Mouse (Mus musculus) 3T3-L1 (cell line): ENCODE measurements around the gene Dpf1.

ENCODE experiments used
- DNase-seq: peaks from one replicate; pipeline ENCODE4 v3.0.0-alpha.2; 2015; ENCODE audit warnings: low read depth, low spot score

Gene Dpf1

DNA sequence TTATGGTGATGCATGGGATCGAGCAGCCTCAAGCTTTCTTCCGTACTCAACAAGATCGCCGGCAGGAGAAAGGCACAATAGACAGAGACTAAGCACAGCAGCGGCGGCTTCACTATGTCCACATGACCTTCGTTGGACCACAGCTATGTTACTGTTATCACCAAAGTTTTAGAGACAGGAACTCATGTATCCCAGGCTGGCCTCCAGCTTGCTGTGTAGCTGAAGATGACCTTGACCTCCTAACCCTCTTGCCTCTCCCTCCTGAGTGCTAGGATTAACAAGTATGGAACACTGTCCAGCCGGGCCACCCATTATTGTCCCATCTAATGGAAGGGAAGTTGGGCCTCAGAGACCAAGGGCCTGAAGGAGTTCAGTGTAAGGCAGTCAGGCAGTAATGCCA, 37.1 kb downstream of the Dpf1 start:
- no peak for DNase-seq

DNA sequence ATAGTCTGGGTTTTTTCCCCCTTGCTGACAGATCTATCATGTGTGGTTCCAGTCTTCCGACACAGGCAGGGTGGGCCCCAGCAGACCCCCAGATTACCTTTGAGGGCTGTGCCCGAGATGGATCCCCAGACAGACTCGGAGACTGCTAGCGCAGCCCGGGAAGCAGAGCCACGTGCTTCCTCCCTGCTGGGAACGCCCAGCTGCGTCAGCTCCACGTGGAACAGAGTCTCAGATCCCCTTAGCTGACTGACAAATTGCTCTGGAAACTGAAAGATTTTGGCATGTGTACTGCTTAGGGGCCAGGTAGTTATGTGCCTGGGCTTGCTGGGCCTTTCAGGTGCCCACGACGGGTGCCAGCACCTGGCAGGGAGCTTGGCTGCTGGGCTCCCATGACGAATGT, 38.0 kb downstream of the Dpf1 start:
- no peak for DNase-seq

DNA sequence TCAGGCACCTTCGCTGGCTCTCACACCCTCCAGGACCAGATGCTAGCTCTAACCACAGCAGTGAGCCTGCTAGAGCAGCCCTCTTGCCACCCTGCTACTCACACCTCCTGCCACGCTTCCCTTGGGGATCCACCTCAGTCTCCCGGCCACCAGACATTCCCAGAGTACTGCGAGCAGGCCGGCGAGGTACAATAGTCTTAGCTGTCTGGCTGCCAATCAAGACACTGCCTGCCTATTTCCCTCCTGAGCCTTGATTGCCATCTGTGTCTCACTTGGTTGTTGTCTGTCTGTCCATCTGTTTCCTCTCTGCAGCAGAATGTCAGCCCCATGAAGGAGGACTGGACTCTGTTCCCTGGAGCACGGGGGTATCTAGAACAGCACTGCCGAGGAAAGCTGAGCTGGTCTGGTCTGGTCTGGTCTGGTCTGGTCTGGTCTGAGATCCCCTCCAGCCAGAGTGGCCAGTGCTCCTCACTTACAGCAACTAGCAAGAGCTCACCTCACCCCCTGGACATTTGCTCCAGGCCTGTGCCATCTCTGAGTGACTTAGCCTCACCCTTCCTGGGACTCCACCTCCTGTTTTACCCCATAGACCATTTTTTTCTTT, 38.8 kb downstream of the Dpf1 start:
- DNase-seq = no peak

DNA sequence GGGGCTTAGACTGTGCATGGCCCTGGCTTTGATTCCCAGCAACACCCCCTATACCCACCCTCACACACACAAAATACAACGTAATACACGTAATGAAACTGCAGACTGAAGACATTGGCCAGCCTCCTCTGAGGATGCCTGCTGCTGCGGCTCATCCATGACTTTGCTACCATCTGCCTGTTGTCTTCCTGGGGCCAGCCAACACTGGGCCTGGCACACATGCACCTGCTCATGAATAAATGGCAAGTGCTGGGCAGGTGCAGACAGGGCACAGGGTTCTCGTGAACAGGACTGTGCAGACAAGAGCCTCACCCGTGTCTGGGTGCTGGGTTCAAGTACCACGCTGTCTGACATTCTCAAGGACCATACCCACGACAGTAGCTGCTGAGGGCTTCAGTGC, 40.0 kb downstream of the Dpf1 start:
- no peak for DNase-seq

DNA sequence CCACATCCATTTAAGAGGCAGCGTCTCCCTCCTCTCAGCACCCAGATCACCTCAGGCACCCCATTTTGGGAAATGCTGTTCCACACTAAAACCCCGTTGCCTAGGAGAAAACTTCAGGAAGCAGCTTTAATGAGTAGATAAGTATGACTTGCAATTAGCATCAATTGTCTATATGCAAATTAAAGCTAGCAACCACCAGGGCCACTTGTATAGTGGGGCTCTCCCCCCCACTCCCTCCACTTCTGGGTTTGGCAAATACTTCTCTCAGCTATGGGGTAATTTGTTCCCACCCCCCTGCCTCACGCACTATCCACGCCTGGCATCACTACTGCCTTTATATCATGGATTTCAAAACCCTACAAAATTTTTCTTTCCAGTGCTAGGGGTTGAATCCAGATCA, 41.8 kb downstream of the Dpf1 start:
- DNase-seq = no peak

DNA sequence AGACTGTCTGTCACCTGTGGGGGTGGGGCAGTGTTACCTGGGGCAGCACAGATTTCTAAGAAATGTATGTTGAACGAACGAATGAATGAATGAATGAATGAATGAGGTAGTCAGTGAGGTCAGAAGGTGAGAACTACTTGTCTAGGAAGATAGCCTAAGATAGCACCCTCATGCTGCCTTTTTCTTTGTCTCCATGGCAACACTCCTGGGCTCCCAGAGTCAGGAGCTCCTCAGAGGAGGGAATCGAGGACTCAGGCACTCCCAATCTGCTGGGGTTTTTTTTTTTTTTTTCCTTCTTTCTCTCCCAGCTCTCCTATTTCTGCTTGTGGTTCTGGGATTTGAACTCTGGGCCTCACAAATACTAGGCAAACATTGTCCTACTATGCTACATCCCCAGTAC, 42.5 kb downstream of the Dpf1 start:
- no peak for DNase-seq

DNA sequence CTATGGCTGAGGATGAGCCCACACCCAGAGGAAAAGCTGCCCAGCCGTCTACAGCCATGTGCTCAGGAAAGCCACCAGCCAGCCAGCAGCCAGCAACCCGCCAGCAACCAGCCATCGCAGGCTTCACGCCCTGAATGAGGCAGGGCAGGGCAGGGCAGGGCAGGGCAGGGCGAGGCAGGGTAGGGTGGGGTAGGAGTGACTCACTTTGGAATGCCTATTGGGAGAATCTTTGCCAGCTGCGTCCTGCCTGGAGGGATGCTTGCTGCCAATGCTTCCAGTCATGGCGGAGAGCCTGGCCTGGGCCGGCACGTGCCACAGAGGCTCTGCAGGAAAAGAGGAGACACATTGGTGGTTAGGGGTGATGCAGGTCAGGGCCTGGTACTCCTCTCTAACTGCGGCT, 46.7 kb downstream of the Dpf1 start:
- peak; percentile 61 for DNase-seq

DNA sequence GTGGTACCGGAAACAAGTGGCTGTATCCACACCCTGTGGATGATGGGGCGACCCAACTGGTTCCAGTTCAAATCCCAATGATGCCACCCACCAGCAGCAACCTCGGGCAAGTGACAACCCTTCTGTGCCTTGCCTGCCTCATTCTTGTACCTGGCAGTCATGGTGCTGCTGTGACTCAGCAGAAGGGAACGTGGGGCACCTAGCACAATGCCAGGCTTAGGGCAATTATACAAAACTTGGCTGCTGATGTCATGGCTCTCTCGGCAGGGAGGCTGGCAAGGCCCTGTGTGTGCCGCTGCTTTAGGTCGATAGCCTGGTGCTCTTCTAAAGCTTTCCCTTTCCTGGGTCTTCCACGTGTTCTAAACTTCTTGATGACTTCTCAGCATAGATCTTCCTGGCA, 48.5 kb downstream of the Dpf1 start:
- DNase-seq = no peak

DNA sequence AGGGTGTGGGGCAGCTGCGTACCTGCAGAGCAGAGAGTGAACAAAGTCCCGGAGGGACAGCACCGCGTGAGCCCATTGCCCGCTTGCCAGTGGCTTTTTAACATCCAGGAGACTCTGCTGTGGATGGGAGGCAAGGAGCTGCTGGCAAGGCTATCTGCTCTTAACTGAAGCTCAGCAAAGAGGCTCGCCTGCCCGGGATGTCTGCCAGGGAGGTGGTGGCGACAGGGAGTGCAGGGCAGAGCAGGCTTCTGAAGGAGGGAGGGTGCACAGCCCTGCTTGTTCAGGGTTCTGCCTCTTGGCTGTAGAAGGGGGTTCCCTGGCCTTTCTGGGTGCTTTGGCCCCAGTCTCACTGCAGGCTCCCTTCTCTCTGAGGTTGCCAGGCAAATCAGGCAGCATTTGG, 50.4 kb downstream of the Dpf1 start:
- no peak for DNase-seq

DNA sequence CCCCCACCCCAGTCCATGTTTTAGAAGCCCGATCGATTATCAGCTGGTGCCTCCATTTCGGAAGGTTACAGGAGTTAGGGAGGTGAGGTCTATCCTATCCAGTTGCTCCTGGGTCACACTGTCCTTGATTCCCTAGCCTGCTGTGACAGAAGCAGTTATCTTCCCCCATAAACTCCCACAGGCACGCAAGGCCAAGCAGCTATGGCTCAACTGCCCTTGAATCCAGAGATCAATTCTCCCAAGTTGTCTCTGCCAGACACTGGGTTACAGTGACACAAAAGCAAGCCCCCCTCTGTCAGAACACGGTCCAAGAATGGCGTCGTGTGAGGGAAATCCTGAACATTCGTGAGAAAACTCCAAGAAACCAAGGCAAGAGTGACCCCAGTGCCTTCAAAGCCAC, 51.7 kb downstream of the Dpf1 start:
- no peak for DNase-seq

DNA sequence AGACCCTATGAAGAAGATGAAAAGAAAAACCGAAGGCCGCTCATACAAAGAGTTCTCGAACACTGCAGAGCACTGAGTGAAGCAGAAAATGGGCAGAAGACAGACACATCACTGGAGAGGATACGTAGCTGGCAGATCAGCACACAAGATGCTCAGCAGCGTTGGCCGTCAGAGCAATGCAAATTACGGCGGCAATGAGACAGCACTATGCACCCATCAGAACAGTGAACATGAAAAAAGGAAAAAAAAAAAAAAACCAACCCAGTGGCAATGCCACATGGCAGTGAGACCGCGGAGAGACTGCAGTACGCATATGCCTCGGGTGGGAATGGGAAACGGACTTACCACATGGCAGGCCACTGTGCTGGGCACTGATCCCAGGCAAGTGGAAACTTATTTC, 57.7 kb downstream of the Dpf1 start:
- DNase-seq = no peak

DNA sequence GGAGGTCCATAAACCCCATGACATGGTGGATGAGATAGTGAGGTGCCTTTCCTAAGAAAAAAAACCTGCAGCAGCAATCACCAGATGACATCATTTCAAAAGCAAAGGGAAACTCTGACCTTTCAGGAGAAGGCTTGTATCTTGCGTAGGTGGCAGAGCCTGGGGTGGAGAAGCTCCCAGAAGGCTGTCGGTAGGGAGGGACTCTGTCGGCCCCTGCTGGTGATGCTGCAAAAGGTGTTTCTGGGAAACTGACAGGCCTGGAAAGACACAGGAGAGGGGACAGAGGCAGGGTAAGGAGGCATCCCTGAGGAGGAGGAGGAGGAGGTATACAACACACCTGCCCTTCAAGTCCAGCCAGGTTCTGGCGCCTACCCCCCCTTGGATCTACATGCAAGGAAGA, 60.3 kb downstream of the Dpf1 start:
- peak; percentile 46 for DNase-seq

DNA sequence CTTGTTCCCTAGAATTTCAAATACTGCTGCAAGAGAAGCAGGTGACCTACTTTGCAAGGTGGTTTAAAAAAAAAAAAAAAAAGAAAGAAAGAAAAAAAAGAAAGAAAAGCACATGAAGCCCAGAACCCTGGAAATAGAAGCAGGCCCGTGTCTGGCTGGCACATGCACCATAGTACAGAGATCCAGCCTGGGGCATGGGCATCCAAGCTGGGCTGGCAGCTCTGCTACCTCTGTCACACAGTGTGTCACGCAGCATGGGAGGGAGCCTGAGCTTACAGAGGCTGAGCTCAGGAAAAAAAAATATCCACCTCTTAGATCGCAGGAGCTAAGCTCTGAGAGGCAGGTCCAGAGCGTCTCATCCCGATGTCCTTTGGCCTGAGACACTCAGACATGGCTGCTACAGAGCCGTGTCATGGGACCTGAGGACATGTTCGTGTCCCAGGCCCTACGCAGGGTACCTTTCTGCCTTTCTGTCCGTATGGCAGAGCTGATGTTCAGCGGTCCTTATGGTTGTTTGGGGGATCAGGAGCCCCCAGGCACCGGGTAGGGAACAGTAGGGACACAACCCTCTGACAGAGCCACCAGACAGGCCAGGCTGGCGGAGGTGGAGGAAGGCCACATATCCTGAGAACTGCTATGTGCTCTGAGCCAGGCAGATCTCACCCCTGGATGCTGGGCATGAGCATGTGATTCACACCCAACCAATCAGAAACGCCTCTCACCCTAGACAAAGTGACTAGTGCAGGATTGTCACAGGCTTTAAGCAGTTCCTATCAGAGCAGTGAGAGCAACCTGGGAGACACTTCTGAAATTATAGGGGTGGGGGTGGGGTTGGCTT, 63.6 kb downstream of the Dpf1 start:
- DNase-seq = no peak
